Mouse (Mus musculus) kidney, adult 2 months (tissue): Measurements from ENCODE around the gene Gan. TPM values are rescaled to one million over a fixed set of nuclear protein-coding genes. Genes with fewer than 3 reads are reported as not detected.

Source experiments
- DNase-seq: peaks from one replicate; pipeline ENCODE4 v3.0.0; 2021
- H3K27ac ChIP-seq: fragments of 200-500 bp; 2 replicates; pipeline ENCODE4 v1.5.1; 2012; ENCODE audit warnings: low read depth, low read length, control low read depth, inconsistent platforms; ENCODE audit not compliant: insufficient read depth
- H3K27me3 ChIP-seq: fragments of 200-500 bp; replicated peaks from 2 replicates; pipeline ENCODE4 v1.6.1; 2012; ENCODE audit warnings: mild to moderate bottlenecking, moderate library complexity, low read length, inconsistent platforms; ENCODE audit not compliant: control insufficient read depth, insufficient read depth
- H3K36me3 ChIP-seq: fragments of 200-500 bp; 2 replicates; pipeline ENCODE4 v1.6.1; 2012; ENCODE audit warnings: mild to moderate bottlenecking, moderate library complexity, low read length, inconsistent platforms; ENCODE audit not compliant: control insufficient read depth, insufficient read depth
- H3K4me1 ChIP-seq: fragments of 200-500 bp; 2 replicates; pipeline ENCODE4 v1.6.1; 2011; ENCODE audit warnings: low read length; ENCODE audit not compliant: control insufficient read depth, insufficient read depth
- H3K4me3 ChIP-seq: fragments of 200-500 bp; 2 replicates; pipeline ENCODE4 v1.5.1; 2011; ENCODE audit warnings: mild to moderate bottlenecking, low read depth, low read length, control low read depth; ENCODE audit not compliant: insufficient read depth
- CTCF ChIP-seq: fragments of 200-500 bp; conservative IDR thresholded peaks from 2 replicates; pipeline ENCODE4 v1.5.1; 2011; ENCODE audit warnings: low read depth, mild to moderate bottlenecking, control low read depth, low read length, moderate library complexity, mixed read lengths; ENCODE audit not compliant: insufficient read depth, insufficient read length
- POLR2A ChIP-seq: fragments of 200-500 bp; IDR thresholded peaks from one replicate; pipeline ENCODE4 v1.6.1; 2011; ENCODE audit warnings: low read depth, low read length, control low read depth
- WGBS: fragments of 180-500 bp; shearing (Covaris S2); methylation state at CpG from one replicate; pipeline ENCODE4 v1.1.7; 2018; 5-methylcytosine and 5-hydroxymethylcytosine counted together
- polyA plus RNA-seq: library from polyadenylated mRNA; depleted of rRNA; stranded (reverse); fragments of >200 nt; gene quantifications from 2 replicates; pipeline ENCODE4 v1.2.3, GENCODE M21; 2012

Gan gene
- polyA plus RNA-seq, 1 experiment = 3.1 TPM

GRCm38 (mm10) chr8:117233199-117233598, 75.3 kb downstream of the Gan start:
- no peak for DNase-seq
- H3K27me3 ChIP-seq = no peaks in the 10 kb centered on the region
- TF ChIP-seq POLR2A (no peak), CTCF (no peak)
- no peaks in the 10 kb centered on the region for H3K36me3 ChIP-seq
- H3K4me1 ChIP-seq = no peaks in the 10 kb centered on the region
- H3K27ac ChIP-seq = no peak overlapping the region
- WGBS = 88% methylated on average over 7 of the region's 7 CpGs
- H3K4me3 ChIP-seq = no peak overlapping the region

GRCm38 (mm10) chr8:117236531-117236930, 78.6 kb downstream of the Gan start:
- DNase-seq = no peak
- Histone ChIP-seq H3K27ac (no peak overlapping the region), H3K4me3 (no peak overlapping the region), H3K36me3 (no peaks in the 10 kb centered on the region), H3K27me3 (no peaks in the 10 kb centered on the region), H3K4me1 (no peaks in the 10 kb centered on the region)
- WGBS = 96% methylated on average over 4 of the region's 4 CpGs
- TF ChIP-seq POLR2A (no peak), CTCF (no peak)

DNA sequence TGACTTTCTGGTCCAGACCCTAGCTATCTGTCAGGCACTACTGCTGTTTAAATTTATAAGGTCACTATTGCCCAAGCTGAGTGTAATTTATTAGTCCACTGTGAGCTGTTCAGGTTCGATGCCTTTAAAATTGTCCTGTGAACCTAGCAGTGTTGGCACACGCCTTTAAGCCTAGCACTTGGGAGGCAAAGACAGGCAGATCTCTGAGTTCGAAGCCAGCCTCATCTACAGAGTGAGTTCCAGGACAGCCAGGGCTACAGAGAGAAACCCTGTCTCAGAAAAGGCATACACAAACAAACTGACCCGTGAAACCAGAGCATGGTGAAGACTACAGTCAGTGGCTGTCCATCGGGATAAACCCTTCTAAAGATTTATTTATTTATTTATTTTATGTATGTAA, 82.4 kb downstream of the Gan start:
- TF ChIP-seq POLR2A (no peak), CTCF (no peak)
- Histone ChIP-seq H3K36me3 (no peaks in the 10 kb centered on the region), H3K4me1 (no peaks in the 10 kb centered on the region), H3K4me3 (no peak overlapping the region), H3K27me3 (no peaks in the 10 kb centered on the region), H3K27ac (no peak overlapping the region)
- WGBS = 58% methylated on average over 5 of the region's 5 CpGs
- DNase-seq = no peak

DNA sequence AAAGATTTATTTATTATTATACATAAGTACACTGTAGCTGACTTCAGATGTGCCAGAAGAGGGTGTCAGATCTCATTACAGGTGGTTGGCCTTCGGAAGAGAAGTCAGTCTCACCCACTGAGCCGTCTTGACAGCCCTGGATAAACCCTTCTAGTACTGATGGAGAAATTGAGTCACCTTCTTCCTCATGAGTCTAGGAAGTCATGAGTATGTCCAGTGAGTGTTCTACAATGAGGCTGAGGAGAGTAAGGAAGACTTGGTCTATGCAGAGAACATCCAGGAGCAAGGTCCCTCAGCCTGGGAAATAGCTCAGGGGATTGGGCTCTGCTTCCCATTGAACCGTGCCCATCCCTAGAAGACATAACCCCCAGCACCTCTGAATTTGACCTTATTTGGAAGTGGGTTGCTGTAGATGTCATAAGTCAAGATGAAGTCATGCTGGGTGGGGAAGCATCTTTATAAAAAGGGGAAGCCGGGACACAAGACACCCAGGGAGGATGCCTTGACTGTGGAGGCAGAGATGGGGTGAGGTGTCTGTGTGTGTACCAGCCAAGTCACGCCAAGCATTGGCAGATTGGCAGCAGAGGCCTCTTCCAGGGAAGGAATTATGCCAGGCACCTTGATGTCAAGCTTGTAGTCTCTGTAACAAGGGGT, 83.0 kb downstream of the Gan start:
- Histone ChIP-seq H3K36me3 (no peaks in the 10 kb centered on the region), H3K4me3 (no peak overlapping the region), H3K4me1 (no peaks in the 10 kb centered on the region), H3K27ac (no peak overlapping the region), H3K27me3 (no peaks in the 10 kb centered on the region)
- no peak for DNase-seq
- TF ChIP-seq CTCF (no peak), POLR2A (no peak)
- 79% methylated on average over 5 of the region's 5 CpGs for WGBS

DNA sequence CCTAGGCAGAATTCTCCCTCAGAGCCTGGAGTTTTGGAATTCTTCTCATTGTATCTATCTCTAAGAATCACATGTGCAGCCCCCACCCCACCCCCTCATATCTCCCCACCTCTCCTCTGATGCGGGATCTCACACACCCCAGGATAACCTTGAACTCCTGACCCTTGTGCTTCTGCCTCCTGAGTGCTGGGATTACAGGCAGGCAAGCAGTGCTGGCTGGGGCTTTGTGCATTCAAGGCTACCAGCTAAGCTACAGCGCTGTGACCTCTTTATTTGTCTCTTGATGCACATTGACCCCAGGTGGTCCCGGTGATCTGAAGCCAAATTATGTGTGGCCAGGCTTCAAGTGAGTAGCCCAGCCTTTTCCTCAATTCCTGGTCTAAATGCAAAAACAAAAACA, 83.9 kb downstream of the Gan start:
- no peak for TF ChIP-seq CTCF
- TF ChIP-seq POLR2A = no peak
- H3K27me3 ChIP-seq = no peaks in the 10 kb centered on the region
- WGBS = 50% methylated on average over 3 of the region's 3 CpGs
- H3K27ac ChIP-seq = no peak overlapping the region
- no peak for DNase-seq
- no peaks in the 10 kb centered on the region for H3K36me3 ChIP-seq
- H3K4me3 ChIP-seq = no peak overlapping the region
- no peaks in the 10 kb centered on the region for H3K4me1 ChIP-seq

DNA sequence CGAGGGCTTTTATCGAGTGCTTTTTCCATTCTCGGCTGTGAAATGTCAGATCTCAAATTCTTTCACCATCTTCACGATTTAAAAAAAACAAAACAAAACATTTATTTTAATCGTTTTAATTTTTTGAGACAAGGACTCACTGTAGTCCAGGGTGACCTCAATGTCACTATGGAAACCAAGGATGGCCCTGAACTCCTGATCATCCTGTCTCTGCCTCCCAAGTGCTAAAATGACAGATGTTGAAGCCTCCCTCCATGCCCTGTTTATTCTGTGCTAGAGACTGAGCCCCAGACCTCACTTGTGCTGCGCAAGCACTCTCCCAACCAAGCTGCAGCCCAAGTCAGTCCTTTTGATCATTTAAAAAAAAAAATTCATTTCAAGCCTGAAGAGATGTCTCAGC, 84.4 kb downstream of the Gan start:
- no peak for DNase-seq
- no peak overlapping the region for H3K27ac ChIP-seq
- H3K4me3 ChIP-seq = no peak overlapping the region
- WGBS = 77% methylated on average over 6 of the region's 6 CpGs
- no peaks in the 10 kb centered on the region for H3K4me1 ChIP-seq
- no peak for TF ChIP-seq CTCF
- no peaks in the 10 kb centered on the region for H3K27me3 ChIP-seq
- H3K36me3 ChIP-seq = no peaks in the 10 kb centered on the region

- Histone ChIP-seq H3K27me3 (no peaks in the 10 kb centered on the region), H3K36me3 (no peaks in the 10 kb centered on the region), H3K4me1 (no peaks in the 10 kb centered on the region), H3K27ac (no peak overlapping the region), H3K4me3 (no peak overlapping the region)
- 73% methylated on average over 6 of the region's 6 CpGs for WGBS
- no peak for TF ChIP-seq CTCF
- no peak for TF ChIP-seq POLR2A
- no peak for DNase-seq
Observed at GRCm38 (mm10) chr8:117244601-117245000, 86.7 kb downstream of the Gan start.
